Mouse (Mus musculus) MEL (cell line): ENCODE data around the gene Spock1. TPM values are rescaled to one million over a fixed set of nuclear protein-coding genes. Genes with fewer than 3 reads are reported as not detected.

ENCODE experiments used
- DNase-seq: peaks from one replicate; pipeline ENCODE4 v3.0.0; 2011; ENCODE audit warnings: low read depth, low spot score
- H3K27ac ChIP-seq: 2 replicates; pipeline ENCODE4 v1.5.1; 2012; ENCODE audit warnings: low read depth, mild to moderate bottlenecking, control low read depth, low read length, moderate library complexity; ENCODE audit not compliant: control insufficient read depth
- H3K27me3 ChIP-seq, 2 experiments: fragments of 150-350 bp in 1 of 2; sonication (generic) in 1 of 2; 2 replicates each; pipeline ENCODE4 v1.6.1; 2012; ENCODE audit warnings: low read length in 2 of 2, mild to moderate bottlenecking in 2 of 2, improper control_type of control experiment in 1 of 2, moderate library complexity in 1 of 2; ENCODE audit not compliant: insufficient read depth in 2 of 2, control insufficient read depth in 1 of 2
- H3K36me3 ChIP-seq, 2 experiments: 2 replicates each; pipeline ENCODE4 v1.6.1; 2012 to 2014; ENCODE audit warnings: low read length in 2 of 2, improper control_type of control experiment in 1 of 2, inconsistent platforms in 1 of 2, mild to moderate bottlenecking in 1 of 2; ENCODE audit not compliant: insufficient read depth in 2 of 2, control insufficient read depth in 1 of 2
- H3K4me1 ChIP-seq, 2 experiments: fragments of 150-350 bp in 1 of 2; sonication (generic) in 1 of 2; 2 replicates each; pipeline ENCODE4 v1.6.1; 2012; ENCODE audit warnings: low read length in 2 of 2, improper control_type of control experiment in 1 of 2, mild to moderate bottlenecking in 1 of 2; ENCODE audit not compliant: insufficient read depth in 2 of 2, control insufficient read depth in 1 of 2
- H3K4me3 ChIP-seq, 2 experiments: fragments of 150-350 bp in 1 of 2; sonication (generic) in 1 of 2; 2 replicates each; pipeline ENCODE4 v1.5.1; 2012; ENCODE audit warnings: low read depth in 2 of 2, low read length in 2 of 2, mild to moderate bottlenecking in 2 of 2, moderate library complexity in 2 of 2, control low read depth in 1 of 2, improper control_type of control experiment in 1 of 2; ENCODE audit not compliant: control insufficient read depth in 1 of 2, insufficient read depth in 1 of 2
- H3K79me2 ChIP-seq: 2 replicates; pipeline ENCODE4 v1.6.1; 2012; ENCODE audit warnings: mild to moderate bottlenecking, low read length, moderate library complexity; ENCODE audit not compliant: control insufficient read depth, poor library complexity, insufficient read depth
- H3K9ac ChIP-seq: 2 replicates; pipeline ENCODE4 v1.6.1; 2012; ENCODE audit warnings: low read depth, mild to moderate bottlenecking, control low read depth, low read length, moderate library complexity; ENCODE audit not compliant: control insufficient read depth, poor library complexity, severe bottlenecking
- H3K9me3 ChIP-seq: fragments of 150-350 bp; sonication (generic); replicated peaks from 2 replicates; pipeline ENCODE4 v1.6.1; 2012; ENCODE audit warnings: mild to moderate bottlenecking, low read length, improper control_type of control experiment, moderate library complexity; ENCODE audit not compliant: insufficient read depth
- BHLHE40 ChIP-seq: IDR thresholded peaks from 2 replicates; pipeline ENCODE4 v1.6.1; 2012; ENCODE audit warnings: low read depth, mild to moderate bottlenecking, inconsistent platforms, low read length, improper control_type of control experiment, borderline replicate concordance
- CHD1 ChIP-seq: IDR thresholded peaks from 2 replicates; pipeline ENCODE4 v1.6.1; 2012; ENCODE audit warnings: low read depth, mild to moderate bottlenecking, inconsistent platforms, low read length, improper control_type of control experiment
- CHD2 ChIP-seq: IDR thresholded peaks from 2 replicates; pipeline ENCODE4 v1.6.1; 2011; ENCODE audit warnings: low read length, improper control_type of control experiment
- E2F4 ChIP-seq: IDR thresholded peaks from 2 replicates; pipeline ENCODE4 v1.6.1; 2011; ENCODE audit warnings: low read depth, low read length, improper control_type of control experiment, borderline replicate concordance
- EP300 ChIP-seq, 2 experiments: IDR thresholded peaks; 2 replicates each; pipeline ENCODE4 v1.6.1; 2011; ENCODE audit warnings: improper control_type of control experiment in 2 of 2, low read length in 2 of 2, low read depth in 1 of 2, mild to moderate bottlenecking in 1 of 2
- GATA1 ChIP-seq: IDR thresholded peaks from 2 replicates; pipeline ENCODE4 v1.6.1; 2011; ENCODE audit warnings: low read depth, low read length, improper control_type of control experiment
- HCFC1 ChIP-seq: IDR thresholded peaks from 2 replicates; pipeline ENCODE4 v1.6.1; 2012; ENCODE audit warnings: low read depth, mild to moderate bottlenecking, inconsistent platforms, low read length, improper control_type of control experiment, moderate library complexity
- MAX ChIP-seq: IDR thresholded peaks from 2 replicates; pipeline ENCODE4 v1.6.1; 2011; ENCODE audit warnings: low read length, improper control_type of control experiment
- MAZ ChIP-seq: IDR thresholded peaks from 2 replicates; pipeline ENCODE4 v1.6.1; 2012; ENCODE audit warnings: low read depth, mild to moderate bottlenecking, inconsistent platforms, low read length, improper control_type of control experiment
- MEF2A ChIP-seq: IDR thresholded peaks from 2 replicates; pipeline ENCODE4 v1.6.1; 2014; ENCODE audit warnings: low read depth, mild to moderate bottlenecking, inconsistent platforms, low read length, improper control_type of control experiment; ENCODE audit not compliant: poor library complexity, insufficient replicate concordance, severe bottlenecking; ENCODE audit errors: extremely low read depth
- MXI1 ChIP-seq: IDR thresholded peaks from 2 replicates; pipeline ENCODE4 v1.6.1; 2011; ENCODE audit warnings: mild to moderate bottlenecking, low read depth, low read length, improper control_type of control experiment
- MYB ChIP-seq: IDR thresholded peaks from 2 replicates; pipeline ENCODE4 v1.6.1; 2011; ENCODE audit warnings: mild to moderate bottlenecking, low read depth, low read length, improper control_type of control experiment
- MYC ChIP-seq: IDR thresholded peaks from 2 replicates; pipeline ENCODE4 v1.6.1; 2011; ENCODE audit warnings: low read depth, mild to moderate bottlenecking, low read length, improper control_type of control experiment, moderate library complexity
- NELFE ChIP-seq: IDR thresholded peaks from 2 replicates; pipeline ENCODE4 v1.6.1; 2011; ENCODE audit warnings: low read depth, low read length, improper control_type of control experiment
- NRF1 ChIP-seq: IDR thresholded peaks from 2 replicates; pipeline ENCODE4 v1.6.1; 2014; ENCODE audit warnings: low read depth, mild to moderate bottlenecking, inconsistent platforms, low read length, improper control_type of control experiment, moderate library complexity; ENCODE audit not compliant: poor library complexity, insufficient read depth, severe bottlenecking
- POLR2AphosphoS5 ChIP-seq: IDR thresholded peaks from 2 replicates; pipeline ENCODE4 v1.6.1; 2012; ENCODE audit warnings: low read depth, borderline replicate concordance, mild to moderate bottlenecking, inconsistent platforms, low read length, moderate library complexity, mixed read lengths
- RCOR1 ChIP-seq: IDR thresholded peaks from 2 replicates; pipeline ENCODE4 v1.6.1; 2012; ENCODE audit warnings: low read depth, mild to moderate bottlenecking, inconsistent platforms, low read length, improper control_type of control experiment
- SIN3A ChIP-seq: IDR thresholded peaks from 2 replicates; pipeline ENCODE4 v1.6.1; 2012; ENCODE audit warnings: low read length, improper control_type of control experiment, inconsistent platforms
- TBP ChIP-seq: IDR thresholded peaks from 2 replicates; pipeline ENCODE4 v1.8.0; 2011; ENCODE audit warnings: low read depth, low read length, improper control_type of control experiment
- TCF12 ChIP-seq: IDR thresholded peaks from 2 replicates; pipeline ENCODE4 v1.6.1; 2014; ENCODE audit warnings: low read depth, mild to moderate bottlenecking, inconsistent platforms, low read length, improper control_type of control experiment, moderate library complexity
- USF1 ChIP-seq: IDR thresholded peaks from 2 replicates; pipeline ENCODE4 v1.6.1; 2014; ENCODE audit warnings: low read depth, mild to moderate bottlenecking, inconsistent platforms, low read length, improper control_type of control experiment, moderate library complexity
- ZMIZ1 ChIP-seq: IDR thresholded peaks from 2 replicates; pipeline ENCODE4 v1.6.1; 2012; ENCODE audit warnings: low read depth, mild to moderate bottlenecking, inconsistent platforms, low read length, improper control_type of control experiment, moderate library complexity
- ZNF384 ChIP-seq: IDR thresholded peaks from 2 replicates; pipeline ENCODE4 v1.6.1; 2012; ENCODE audit warnings: low read depth, mild to moderate bottlenecking, inconsistent platforms, low read length, improper control_type of control experiment
- polyA plus RNA-seq, 2 experiments: library from polyadenylated mRNA; stranded (reverse) in 1 of 2; unstranded in 1 of 2; fragments of >175 nt in 1 of 2; fragments of >200 nt in 1 of 2; gene quantifications; 2 replicates each; pipeline versions ENCODE4 v1.2.1 to v1.2.4; 2012; ENCODE audit warnings: low replicate concordance in 2 of 2, low read depth in 1 of 2; ENCODE audit not compliant: insufficient read length in 2 of 2, insufficient read depth in 1 of 2, missing spikeins in 1 of 2
- total RNA-seq: library from RNA; depleted of rRNA; stranded (reverse); fragments of 300-350 nt; gene quantifications from 2 replicates; pipeline ENCODE4 v1.2.3, GENCODE M21; 2012

Gene Spock1
- total and polyA plus RNA-seq, 3 experiments = not detected

DNA sequence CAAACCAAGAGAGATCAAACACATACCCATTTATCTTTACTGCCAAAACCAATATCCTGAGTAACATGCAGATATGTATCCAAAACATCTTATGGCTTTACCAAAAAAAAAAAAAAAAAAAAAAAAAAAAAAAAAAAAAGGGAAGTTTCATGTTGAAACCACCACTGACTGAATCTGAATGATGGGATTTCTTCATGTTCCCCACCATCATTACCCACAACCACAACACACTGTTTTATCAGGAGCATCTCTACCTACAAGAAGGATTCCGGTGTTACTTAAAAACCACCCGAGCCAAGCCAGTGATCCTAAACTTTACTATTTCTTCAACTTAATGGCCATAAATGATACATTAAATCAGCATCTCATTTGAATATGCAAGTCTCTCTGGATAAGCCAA lies 109.5 kb downstream of the Spock1 start:
- Histone ChIP-seq H3K4me3 (no peak overlapping the region), H3K9me3 (no peaks in the 10 kb centered on the region), H3K9ac (no peak overlapping the region), H3K36me3 (no peaks in the 10 kb centered on the region), H3K27ac (no peak overlapping the region), H3K79me2 (no peaks in the 10 kb centered on the region), H3K4me1 (no peaks in the 10 kb centered on the region), H3K27me3 (no peaks in the 10 kb centered on the region)
- TF ChIP-seq MXI1 = no peak
- no peak for TF ChIP-seq CHD1
- no peak for TF ChIP-seq HCFC1
- no peak for TF ChIP-seq SIN3A
- TF ChIP-seq TCF12 = no peak
- no peak for TF ChIP-seq USF1
- TF ChIP-seq E2F4 = no peak
- no peak for TF ChIP-seq MYB
- no peak for TF ChIP-seq MAX
- no peak for DNase-seq

DNA sequence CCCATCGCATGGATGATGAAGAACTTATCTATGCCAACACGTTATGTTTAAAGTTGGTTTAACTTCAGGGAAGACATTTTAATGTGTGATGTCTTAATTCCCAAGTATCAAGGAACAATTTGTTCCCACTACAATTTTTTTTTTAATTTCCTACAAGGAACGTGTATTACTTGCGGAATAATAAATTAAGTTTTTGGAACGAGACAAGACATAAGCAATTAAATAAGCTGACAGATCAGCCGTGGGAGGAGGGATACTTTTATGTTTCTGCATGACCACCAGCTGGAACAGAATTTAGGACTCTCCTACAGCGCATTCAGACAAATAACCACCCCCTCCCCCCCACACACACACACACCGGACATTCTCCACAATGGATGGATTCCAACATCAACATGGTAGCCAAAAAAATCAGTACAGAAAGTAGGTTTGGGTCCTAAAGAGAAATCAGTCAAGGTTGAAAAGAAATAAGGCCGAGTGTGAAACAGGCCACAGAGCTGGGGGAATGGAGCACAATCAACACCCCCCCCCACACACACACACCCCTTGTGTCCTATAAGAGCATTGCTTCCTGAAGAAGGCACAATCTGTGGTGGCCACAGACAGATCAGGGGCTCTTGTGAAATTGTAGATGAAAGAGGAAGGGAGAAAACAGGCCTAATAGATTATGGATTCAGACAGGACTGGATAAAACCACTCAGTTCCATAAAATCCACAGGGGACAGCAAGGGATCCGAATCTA lies 111.0 kb downstream of the Spock1 start:
- Histone ChIP-seq H3K9ac (no peak overlapping the region), H3K27ac (no peak overlapping the region), H3K27me3 (no peaks in the 10 kb centered on the region), H3K4me1 (no peaks in the 10 kb centered on the region), H3K4me3 (no peak overlapping the region), H3K36me3 (no peaks in the 10 kb centered on the region), H3K9me3 (no peaks in the 10 kb centered on the region)
- TF ChIP-seq ZMIZ1 (no peak), HCFC1 (no peak), BHLHE40 (no peak), MAZ (no peak), POLR2AphosphoS5 (no peak), GATA1 (no peak), TBP (no peak)
- TF ChIP-seq, all 39 proteins: peak for 0
- no peak for DNase-seq
- no peaks in the 10 kb centered on the region for H3K79me2 ChIP-seq

DNA sequence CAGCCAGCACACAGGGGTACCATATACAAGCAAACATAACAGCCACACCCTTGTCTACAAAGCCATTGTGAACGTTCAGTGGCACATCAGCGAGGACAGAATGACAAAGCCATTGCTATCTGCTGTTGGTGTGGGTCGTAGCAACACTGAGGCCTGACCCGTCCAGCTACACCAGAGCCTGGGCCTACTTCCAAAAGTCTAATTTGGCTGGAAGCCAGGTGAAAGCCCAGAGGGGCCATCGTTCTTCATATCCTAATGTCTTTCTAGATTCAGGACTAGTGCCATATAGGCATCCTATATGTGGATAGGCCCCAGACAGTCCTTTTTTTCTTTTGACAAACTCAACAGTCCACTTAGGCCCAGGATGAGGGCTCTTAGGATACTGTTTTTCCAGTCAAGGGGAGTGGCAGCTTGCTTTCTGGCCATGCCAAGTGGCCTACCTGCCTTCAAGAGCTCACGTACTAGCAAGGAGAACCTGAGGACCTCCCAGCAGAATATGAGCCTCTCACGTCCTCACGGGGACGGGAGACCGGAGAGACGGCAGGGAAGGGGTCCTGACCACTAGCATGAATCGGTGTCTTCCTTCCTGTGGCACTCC lies 114.4 kb downstream of the Spock1 start:
- no peak overlapping the region for H3K9ac ChIP-seq
- H3K27ac ChIP-seq = no peak overlapping the region
- H3K4me3 ChIP-seq = no peak overlapping the region
- H3K27me3 ChIP-seq = no peaks in the 10 kb centered on the region
- no peaks in the 10 kb centered on the region for H3K36me3 ChIP-seq
- no peaks in the 10 kb centered on the region for H3K79me2 ChIP-seq
- no peaks in the 10 kb centered on the region for H3K9me3 ChIP-seq
- no peak for DNase-seq
- no peaks in the 10 kb centered on the region for H3K4me1 ChIP-seq
- TF ChIP-seq ZMIZ1 = no peak
- TF ChIP-seq BHLHE40 = no peak
- TF ChIP-seq SIN3A = no peak
- TF ChIP-seq NRF1 = no peak
- TF ChIP-seq MEF2A = no peak
- no peak for TF ChIP-seq EP300 (IDR thresholded peaks at IDR 0.05; ENCODE audit: low read depth in 1 of 2, low read length in 2 of 2)
- no peak for TF ChIP-seq CHD2
- TF ChIP-seq ZNF384 = no peak
- no peak for TF ChIP-seq RCOR1
- TF ChIP-seq MYC = no peak
- no peak for TF ChIP-seq NELFE
